Comparison of ENCODE assay signal across 8 mouse cellular contexts in the genomic region with DNA sequence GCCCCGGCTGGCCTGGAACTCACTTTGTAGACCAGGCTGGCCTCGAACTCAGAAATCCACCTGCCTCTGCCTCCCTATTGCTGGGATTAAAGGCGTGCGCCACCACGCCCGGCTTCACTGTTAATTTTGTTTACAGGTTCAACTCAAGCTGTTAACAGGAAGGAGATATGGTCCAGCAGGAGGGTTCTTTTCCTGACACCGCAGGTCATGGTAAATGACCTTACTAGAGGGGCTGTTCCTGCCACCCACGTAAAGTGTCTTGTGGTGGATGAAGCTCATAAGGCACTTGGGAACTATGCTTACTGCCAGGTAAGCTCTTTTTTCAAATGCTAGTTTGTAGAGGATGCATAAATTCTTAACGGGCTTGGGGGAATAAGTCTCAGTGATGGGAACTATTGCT. TPM values are rescaled to one million over a fixed set of nuclear protein-coding genes. Genes with fewer than 3 reads are reported as not detected.
DNase-seq lines count a peak whose midpoint lies in the region; ATAC-seq and TF ChIP-seq lines count a peak whose summit lies in the region.

No protein-coding gene starts in this region.

- DNase-seq in kidney, postnatal 14 days, result no peak
- DNase-seq in limb, embryonic 10.5 days (ENCODE audit: low spot score), result no peak
- DNase-seq in gastrocnemius, adult 18-20 months (ENCODE audit: low spot score), result no peak
- DNase-seq in left cerebral cortex, postnatal 10 days (ENCODE audit: extremely low spot score in 1 of 2, low spot score in 2 of 2), result no peak
- no peak for DNase-seq in spleen, adult 12 weeks (ENCODE audit: low spot score)

- TF ChIP-seq POLR2A in myocyte (IDR thresholded peaks at IDR 0.05; ENCODE audit: insufficient read length, low read depth), result no peak

- H3ac ChIP-seq in myocyte (ENCODE audit: control insufficient read depth, insufficient read length), result no peak overlapping the region

- peaks cover 26% of the 10 kb centered on the region for H3K4me1 ChIP-seq in kidney, embryonic 16.5 days (ENCODE audit: insufficient read depth, low read length)
- peaks cover 21% of the 10 kb centered on the region for H3K4me1 ChIP-seq in embryonic facial prominence, embryonic 15.5 days
- H3K4me1 ChIP-seq in limb, embryonic 10.5 days, result peaks cover 25% of the 10 kb centered on the region

- no peak for ATAC-seq in kidney, embryonic 16.5 days (ENCODE audit: low FRiP score, low TSS enrichment)
- no peak for ATAC-seq in embryonic facial prominence, embryonic 15.5 days (ENCODE audit: insufficient number of reproducible peaks, low FRiP score, low TSS enrichment, low read depth)

- 71% methylated on average over 9 of the region's 9 CpGs for WGBS in kidney, embryonic 16.5 days
- 78% methylated on average over 9 of the region's 9 CpGs for WGBS in embryonic facial prominence, embryonic 15.5 days
- 77% methylated on average over 9 of the region's 9 CpGs for WGBS in limb, embryonic 10.5 days

- H3K79me2 ChIP-seq in myocyte (ENCODE audit: control insufficient read depth, insufficient read depth), result peaks cover 21% of the 10 kb centered on the region

- H3K4me2 ChIP-seq in kidney, embryonic 16.5 days (replicated peaks; ENCODE audit: low read depth, low read length), result peak overlapping the region; percentile 79
- peak overlapping the region; percentile 78 for H3K4me2 ChIP-seq in embryonic facial prominence, embryonic 15.5 days (replicated peaks)
- H3K4me2 ChIP-seq in myocyte (ENCODE audit: low read depth), result peak overlapping the region; percentile 16

- intact Hi-C loops in left cerebral cortex, postnatal 10 days (cut with DNase I), result no loop called here

- peaks cover 4% of the 10 kb centered on the region; the same call in 1 of the 2 replicates for H3K36me3 ChIP-seq in kidney, embryonic 16.5 days (ENCODE audit: insufficient read depth, low read length)
- H3K36me3 ChIP-seq in embryonic facial prominence, embryonic 15.5 days, result 0 out of 2 replicates have a peak, but pooled peaks cover 2% of the 10 kb centered on the region
- H3K36me3 ChIP-seq in limb, embryonic 10.5 days, result peaks cover 40% of the 10 kb centered on the region
- H3K36me3 ChIP-seq in myocyte (ENCODE audit: control insufficient read depth, insufficient read depth), result no peaks in the 10 kb centered on the region

- no peak overlapping the region for H3K4me3 ChIP-seq in kidney, embryonic 16.5 days (ENCODE audit: low read length)
- H3K4me3 ChIP-seq in embryonic facial prominence, embryonic 15.5 days (replicated peaks), result peak overlapping the region; percentile 69
- peak overlapping the region; percentile 93 for H3K4me3 ChIP-seq in limb, embryonic 10.5 days
- peak overlapping the region; percentile 72 for H3K4me3 ChIP-seq in myocyte

- 0 out of 2 replicates have a peak overlapping the region, but pooled peaks have one; percentile 80 for H3K9ac ChIP-seq in kidney, embryonic 16.5 days (replicated peaks; ENCODE audit: low read length)
- no peak overlapping the region for H3K9ac ChIP-seq in embryonic facial prominence, embryonic 15.5 days

- no peaks in the 10 kb centered on the region for H3K9me3 ChIP-seq in kidney, embryonic 16.5 days (ENCODE audit: low read length)
- no peaks in the 10 kb centered on the region for H3K9me3 ChIP-seq in embryonic facial prominence, embryonic 15.5 days (replicated peaks)
- H3K9me3 ChIP-seq in limb, embryonic 10.5 days (replicated peaks), result no peaks in the 10 kb centered on the region

- H3K27ac ChIP-seq in kidney, embryonic 16.5 days (ENCODE audit: low read length), result no peak overlapping the region
- no peak overlapping the region for H3K27ac ChIP-seq in embryonic facial prominence, embryonic 15.5 days (replicated peaks)
- H3K27ac ChIP-seq in limb, embryonic 10.5 days, result no peak overlapping the region

- no peaks in the 10 kb centered on the region for H3K27me3 ChIP-seq in kidney, embryonic 16.5 days (ENCODE audit: insufficient read depth, low read length)
- no peaks in the 10 kb centered on the region for H3K27me3 ChIP-seq in embryonic facial prominence, embryonic 15.5 days
- no peaks in the 10 kb centered on the region for H3K27me3 ChIP-seq in limb, embryonic 10.5 days (ENCODE audit: low read depth, poor library complexity, severe bottlenecking)
- no peaks in the 10 kb centered on the region for H3K27me3 ChIP-seq in myocyte (ENCODE audit: control insufficient read depth, insufficient read depth, insufficient read length)

TF ChIP-seq in myocyte, 11 proteins besides CTCF, POLR2A, EP300 and RAD21:
- no peak for TF ChIP-seq MYOD1 (IDR thresholded peaks at IDR 0.05; ENCODE audit: control insufficient read depth in 1 of 3, insufficient read length in 2 of 3, low read depth in 2 of 3)
- TF ChIP-seq CEBPB (IDR thresholded peaks at IDR 0.05; ENCODE audit: insufficient read depth, poor library complexity, severe bottlenecking), result no peak
- no peak for TF ChIP-seq E2F4 (IDR thresholded peaks at IDR 0.05; ENCODE audit: insufficient read depth)
- TF ChIP-seq MAX (IDR thresholded peaks at IDR 0.05; ENCODE audit: low read depth), result no peak
- TF ChIP-seq TCF3 (IDR thresholded peaks at IDR 0.05; ENCODE audit: insufficient read length, low read depth), result no peak
- no peak for TF ChIP-seq USF1 (IDR thresholded peaks at IDR 0.05; ENCODE audit: low read depth)
- TF ChIP-seq TCF12 (IDR thresholded peaks at IDR 0.05; ENCODE audit: insufficient read depth, poor library complexity, severe bottlenecking), result no peak

RNA-seq across cellular contexts. Expression of a gene that starts 1.5 kb away (rescaled TPM):
- 7.7 and 8.4 TPM in 2 replicates for polyA plus RNA-seq in kidney, embryonic 16.5 days (2015; fragmentation: Nextera tagmentation; extraction: Ambion mirVana)
- 5.9 and 7.7 TPM in 2 replicates for polyA plus RNA-seq in embryonic facial prominence, embryonic 15.5 days (2015; fragmentation: Nextera tagmentation; extraction: Ambion mirVana)
- polyA plus RNA-seq in limb, embryonic 10.5 days (2016; fragmentation: Nextera tagmentation; extraction: Ambion mirVana), result 16.9 and 17.8 TPM in 2 replicates
- polyA plus RNA-seq in myocyte (2012; fragmentation: generic; extraction: Trizol), result 1.2 TPM
- 1 to 10 TPM; 1.4 to 1.9 TPM for total RNA-seq in gastrocnemius, adult 18-20 months (2021)
- total RNA-seq in left cerebral cortex, postnatal 10 days (2021), result 10 to 100 TPM; 11.4 to 12.1 TPM

RNA-seq across cellular contexts. Expression of a gene that starts 3.1 kb away (rescaled TPM):
- 400 and 420 TPM in 2 replicates for polyA plus RNA-seq in kidney, embryonic 16.5 days (2015; fragmentation: Nextera tagmentation; extraction: Ambion mirVana)
- polyA plus RNA-seq in embryonic facial prominence, embryonic 15.5 days (2015; fragmentation: Nextera tagmentation; extraction: Ambion mirVana), result 363 and 402 TPM in 2 replicates
- polyA plus RNA-seq in limb, embryonic 10.5 days (2016; fragmentation: Nextera tagmentation; extraction: Ambion mirVana), result 645 and 699 TPM in 2 replicates
- 77.9 TPM for polyA plus RNA-seq in myocyte (2012; fragmentation: generic; extraction: Trizol)
- total RNA-seq in gastrocnemius, adult 18-20 months (2021), result 100 to 1,000 TPM; 188 to 207 TPM
- 100 to 1,000 TPM; 186 to 206 TPM for total RNA-seq in left cerebral cortex, postnatal 10 days (2021)

RNA-seq across cellular contexts. Expression of a gene that starts 40.8 kb away (rescaled TPM):
- 50.4 and 52.9 TPM in 2 replicates for polyA plus RNA-seq in kidney, embryonic 16.5 days (2015; fragmentation: Nextera tagmentation; extraction: Ambion mirVana)
- polyA plus RNA-seq in embryonic facial prominence, embryonic 15.5 days (2015; fragmentation: Nextera tagmentation; extraction: Ambion mirVana), result 55.3 and 56.2 TPM in 2 replicates
- polyA plus RNA-seq in limb, embryonic 10.5 days (2016; fragmentation: Nextera tagmentation; extraction: Ambion mirVana), result 55.4 and 69.3 TPM in 2 replicates
- 3.8 TPM for polyA plus RNA-seq in myocyte (2012; fragmentation: generic; extraction: Trizol)
- 10 to 100 TPM; 12.1 to 12.4 TPM for total RNA-seq in gastrocnemius, adult 18-20 months (2021)
- 10 to 100 TPM; 42.4 to 45.5 TPM for total RNA-seq in left cerebral cortex, postnatal 10 days (2021)

Comparison
In these comparisons a context has a peak if more than half of its experiments do, and no peak if none do; other contexts are left out.
1. H3K4me2 ChIP-seq: peak in every context shown above with its lines; median percentile 79 in kidney, embryonic 16.5 days; 78 in embryonic facial prominence, embryonic 15.5 days; 16 in myocyte.
2. RNA of a gene that starts 40.8 kb away (polyA plus RNA-seq): 55.4 to 69.3 TPM in limb, embryonic 10.5 days, 55.3 to 56.2 TPM in embryonic facial prominence, embryonic 15.5 days and 50.4 to 52.9 TPM in kidney, embryonic 16.5 days; 3.8 TPM in myocyte (single experiment); every median in the first group is over 10 times any median in the second.